Mouse (Mus musculus): Measurements from ENCODE around the gene Tsfm.

DNA sequence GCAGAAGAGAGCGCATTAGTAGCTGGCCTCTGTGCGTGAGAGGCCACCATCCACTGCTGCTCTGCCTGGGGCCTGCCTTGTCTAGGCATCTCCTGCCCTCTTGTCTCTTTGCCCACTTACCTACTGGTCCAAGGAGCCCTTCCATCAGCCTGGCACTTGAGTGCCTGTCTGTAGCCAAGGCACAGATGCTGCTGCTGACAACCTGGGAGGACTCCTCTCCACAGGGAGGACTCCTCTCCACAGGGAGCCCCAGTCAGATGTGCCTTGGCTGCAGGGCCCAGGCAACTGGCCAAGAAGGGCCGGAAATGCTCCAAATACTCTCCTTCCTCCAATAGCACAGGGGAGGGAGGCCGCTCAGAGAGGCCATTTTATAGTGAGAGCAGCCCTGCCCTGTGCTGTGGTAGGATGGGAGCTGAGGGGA is 44.1 kb downstream of the Tsfm start:
- TF ChIP-seq CTCF (IDR thresholded peaks at IDR 0.05; ENCODE audit: low read depth): no peak
- TF ChIP-seq EP300 (IDR thresholded peaks at IDR 0.05; ENCODE audit: low read depth): no peak
